Mouse (Mus musculus) heart, embryonic 10.5 days (tissue): ENCODE measurements around the gene Clstn2. TPM values are rescaled to one million over a fixed set of nuclear protein-coding genes. Genes with fewer than 3 reads are reported as not detected.

Source experiments
- DNase-seq: peaks from one replicate; pipeline ENCODE4 v3.0.0-alpha.2; 2017; ENCODE audit warnings: low spot score
- H3K27ac ChIP-seq: fragments of 300-500 bp; sonication (generic); 2 replicates; pipeline ENCODE4 v1.5.1; 2016; ENCODE audit warnings: mild to moderate bottlenecking
- H3K27me3 ChIP-seq: fragments of 300-500 bp; sonication (generic); 2 replicates; pipeline ENCODE4 v1.6.1; 2016; ENCODE audit warnings: mild to moderate bottlenecking; ENCODE audit not compliant: poor library complexity, insufficient read depth, severe bottlenecking
- H3K36me3 ChIP-seq: fragments of 300-500 bp; sonication (generic); 2 replicates; pipeline ENCODE4 v1.6.1; 2016; ENCODE audit warnings: mild to moderate bottlenecking, moderate library complexity
- H3K4me1 ChIP-seq: fragments of 300-500 bp; sonication (generic); 2 replicates; pipeline ENCODE4 v1.6.1; 2016; ENCODE audit warnings: mild to moderate bottlenecking
- H3K4me3 ChIP-seq: fragments of 300-500 bp; sonication (generic); 2 replicates; pipeline ENCODE4 v1.5.1; 2016; ENCODE audit warnings: mild to moderate bottlenecking, moderate library complexity
- H3K9me3 ChIP-seq: fragments of 300-500 bp; sonication (generic); 2 replicates; pipeline ENCODE4 v1.6.1; 2016; ENCODE audit warnings: mild to moderate bottlenecking, moderate library complexity
- WGBS: fragments of 180-500 bp; shearing (Covaris S2); methylation state at CpG from one replicate; pipeline ENCODE4 v1.1.7; 2016; 5-methylcytosine and 5-hydroxymethylcytosine counted together
- polyA plus RNA-seq: library from polyadenylated mRNA; unstranded; fragments of >200 nt; fragmentation: Nextera tagmentation; extraction: Ambion mirVana; gene quantifications from 2 replicates; pipeline ENCODE4 v1.2.1, GENCODE M21; 2016

Gene Clstn2
- 0.60 and 1.6 TPM in 2 replicates for polyA plus RNA-seq

- peaks cover 14% of the 10 kb centered on the region for H3K4me1 ChIP-seq
- H3K27me3 ChIP-seq, result peaks cover 57% of the 10 kb centered on the region
- WGBS, result under 1% methylated on average over 70 of the region's 73 CpGs
- no peaks in the 10 kb centered on the region for H3K9me3 ChIP-seq
- H3K4me3 ChIP-seq, result peak within 1 kb of the TSS; percentile 76
- H3K27ac ChIP-seq, result peak within 1 kb of the TSS; percentile 45
- DNase-seq, result peak; percentile 80
- H3K36me3 ChIP-seq, result no peaks in the 10 kb centered on the region
Measured at GRCm38 (mm10) chr9:98032573-98033272, at the start of gene Clstn2. Gene Clstn2 (minus strand): TSS chr9:98033181.

DNA sequence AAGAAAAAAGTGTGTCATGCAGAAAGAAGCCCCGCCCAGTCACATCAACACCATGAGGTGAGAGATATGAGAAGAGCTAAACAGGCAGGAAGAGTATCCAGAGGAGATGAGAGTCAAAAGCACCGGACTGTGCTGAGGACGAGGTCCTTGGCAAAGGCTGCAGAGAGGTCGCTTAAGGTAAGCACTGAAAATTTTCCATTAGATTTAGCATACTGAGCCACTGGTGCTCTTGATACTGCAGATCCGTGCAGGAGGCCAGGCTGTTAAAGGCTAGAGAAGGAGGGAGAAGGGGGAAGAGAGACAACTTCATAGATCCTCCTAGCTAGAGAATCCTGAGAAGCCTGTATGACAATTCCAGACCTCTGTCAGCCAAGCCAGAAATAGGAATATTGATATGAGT is 34.8 kb upstream of the Clstn2 start:
- no peaks in the 10 kb centered on the region for H3K36me3 ChIP-seq
- H3K4me1 ChIP-seq, result no peaks in the 10 kb centered on the region
- 66% methylated on average over 5 of the region's 5 CpGs for WGBS
- no peak overlapping the region for H3K4me3 ChIP-seq
- H3K9me3 ChIP-seq, result no peaks in the 10 kb centered on the region
- no peaks in the 10 kb centered on the region for H3K27me3 ChIP-seq
- no peak for DNase-seq
- no peak overlapping the region for H3K27ac ChIP-seq

DNA sequence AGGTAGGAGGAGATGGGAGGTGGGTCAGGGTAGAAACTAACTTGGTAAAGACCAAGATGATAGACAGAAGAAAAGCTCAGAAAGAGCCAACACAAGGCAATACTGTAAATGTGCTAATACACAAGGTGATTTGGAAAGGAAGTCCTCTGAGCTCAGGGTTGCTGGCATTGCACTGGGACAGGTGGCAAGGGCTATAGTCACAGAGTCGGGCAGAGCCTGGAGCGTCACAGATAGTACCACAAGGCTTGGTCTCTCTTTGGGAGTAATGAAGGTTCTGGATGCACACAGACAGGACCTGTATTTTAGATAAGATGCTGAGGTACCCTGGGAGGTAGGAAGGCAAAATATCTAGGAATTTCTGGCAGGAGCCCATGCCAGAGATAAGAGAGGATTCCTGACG is 28.7 kb upstream of the Clstn2 start:
- H3K9me3 ChIP-seq, result no peaks in the 10 kb centered on the region
- WGBS, result 45% methylated on average over 3 of the region's 3 CpGs

GRCm38 (mm10) chr9:98057291-98057690 is 24.3 kb upstream of the Clstn2 start:
- Histone ChIP-seq H3K27me3 (no peaks in the 10 kb centered on the region), H3K27ac (no peak overlapping the region), H3K4me3 (no peak overlapping the region), H3K36me3 (no peaks in the 10 kb centered on the region), H3K9me3 (no peaks in the 10 kb centered on the region), H3K4me1 (no peaks in the 10 kb centered on the region)
- 85% methylated on average over 2 of the region's 2 CpGs for WGBS
- no peak for DNase-seq

More for the DNA sequence above, 28.7 kb upstream of the Clstn2 start:
- H3K36me3 ChIP-seq, result no peaks in the 10 kb centered on the region
- no peak overlapping the region for H3K27ac ChIP-seq
- H3K4me3 ChIP-seq, result no peak overlapping the region
- no peaks in the 10 kb centered on the region for H3K27me3 ChIP-seq
- no peaks in the 10 kb centered on the region for H3K4me1 ChIP-seq
- DNase-seq, result no peak

DNA sequence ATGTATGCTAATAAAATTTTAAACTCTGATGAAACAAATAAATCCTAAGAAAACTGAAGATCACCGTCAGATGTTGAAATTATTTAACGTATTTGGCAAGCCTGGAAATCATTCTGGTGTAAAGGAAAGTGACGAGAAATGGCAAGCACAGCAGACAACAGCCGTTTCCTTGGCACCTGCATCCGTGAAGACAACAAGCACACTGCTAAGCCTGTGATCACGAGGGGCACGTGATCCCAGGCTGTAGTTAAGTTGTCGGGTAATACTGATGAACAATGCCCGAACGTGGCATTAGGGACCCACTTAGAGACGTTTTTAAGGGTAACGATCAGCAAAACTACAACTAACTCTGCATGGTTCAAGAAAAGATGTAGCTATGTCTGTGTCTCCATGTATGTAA is 18.4 kb upstream of the Clstn2 start:
- DNase-seq, result no peak
- no peaks in the 10 kb centered on the region for H3K36me3 ChIP-seq
- no peak overlapping the region for H3K4me3 ChIP-seq
- H3K9me3 ChIP-seq, result no peaks in the 10 kb centered on the region
- no peaks in the 10 kb centered on the region for H3K27me3 ChIP-seq
- no peak overlapping the region for H3K27ac ChIP-seq
- WGBS, result 77% methylated on average over 12 of the region's 12 CpGs
- H3K4me1 ChIP-seq, result no peaks in the 10 kb centered on the region

DNA sequence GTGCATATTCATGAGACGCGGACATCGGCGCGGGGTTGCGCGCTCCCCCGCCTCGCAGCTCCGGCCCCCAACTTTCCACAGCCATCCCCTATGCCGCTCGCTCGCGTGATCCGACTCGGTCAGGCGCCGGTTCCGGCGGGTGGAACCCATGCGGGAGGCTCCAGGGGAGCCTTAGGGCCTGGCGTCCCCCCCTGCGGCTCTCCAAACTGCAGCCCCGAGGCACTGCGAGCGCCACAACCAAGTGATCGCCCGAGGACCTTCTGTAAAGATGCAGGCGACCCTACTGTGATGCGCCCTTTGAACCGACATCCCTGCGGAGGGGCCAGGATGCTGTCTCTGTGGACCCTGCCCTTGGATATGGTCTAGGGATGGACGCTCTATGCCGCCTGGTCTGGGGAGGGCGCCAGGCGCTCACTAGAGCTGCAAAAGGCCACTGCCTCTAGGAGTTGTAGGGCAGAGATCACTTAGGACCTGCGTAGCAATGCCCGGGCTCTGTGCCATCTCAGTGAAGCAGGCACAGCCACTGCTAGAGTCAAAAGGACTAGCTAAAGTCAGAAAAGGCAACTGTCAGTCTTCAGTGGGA is 383 bp upstream of the Clstn2 start:
- DNase-seq, result no peak
- Histone ChIP-seq H3K4me3 (peak overlapping the region; percentile 76), H3K36me3 (no peaks in the 10 kb centered on the region), H3K27ac (no peak overlapping the region; the same call in 1 of the 2 replicates), H3K27me3 (peaks cover 57% of the 10 kb centered on the region), H3K4me1 (peaks cover 14% of the 10 kb centered on the region), H3K9me3 (no peaks in the 10 kb centered on the region)
- WGBS, result 1% methylated on average over 38 of the region's 38 CpGs

- peak overlapping the region; percentile 45; the same call in 1 of the 2 replicates for H3K27ac ChIP-seq
- peaks cover 14% of the 10 kb centered on the region for H3K4me1 ChIP-seq
- H3K4me3 ChIP-seq, result peak overlapping the region; percentile 76
- under 1% methylated on average over 31 of the region's 31 CpGs for WGBS
- H3K27me3 ChIP-seq, result peaks cover 57% of the 10 kb centered on the region
- H3K9me3 ChIP-seq, result no peaks in the 10 kb centered on the region
- no peak for DNase-seq
- H3K36me3 ChIP-seq, result no peaks in the 10 kb centered on the region
Measured at GRCm38 (mm10) chr9:98031898-98032572, 946 bp downstream of the Clstn2 start.

- no peak for DNase-seq
- H3K27me3 ChIP-seq, result peaks cover 57% of the 10 kb centered on the region
Measured at GRCm38 (mm10) chr9:98030715-98031114, 2.3 kb downstream of the Clstn2 start.

DNA sequence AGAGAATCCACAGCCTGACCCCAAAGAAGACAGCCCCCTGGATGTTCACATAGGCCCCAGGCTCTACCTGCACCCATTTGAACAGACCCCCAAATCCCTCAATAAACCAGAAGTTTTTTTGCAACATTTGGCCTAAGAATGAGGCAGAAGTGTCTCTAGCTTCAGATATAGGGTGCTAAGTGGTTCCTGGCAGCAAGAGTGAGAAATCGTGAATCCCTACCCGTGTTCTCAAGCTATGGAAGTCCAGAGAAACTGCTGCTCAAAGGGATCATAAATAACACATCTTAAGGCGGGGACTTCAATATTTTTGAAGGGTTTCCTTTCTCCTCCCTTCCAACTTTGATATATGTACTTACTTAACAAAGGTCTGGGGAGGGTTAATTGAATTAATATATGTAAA is 7.4 kb downstream of the Clstn2 start:
- H3K36me3 ChIP-seq, result no peaks in the 10 kb centered on the region
- peaks cover 12% of the 10 kb centered on the region; the same call in 1 of the 2 replicates for H3K27me3 ChIP-seq
- H3K27ac ChIP-seq, result no peak overlapping the region
- H3K4me1 ChIP-seq, result no peaks in the 10 kb centered on the region
- DNase-seq, result peak; percentile 33
- H3K9me3 ChIP-seq, result no peaks in the 10 kb centered on the region
- H3K4me3 ChIP-seq, result no peak overlapping the region
- 74% methylated on average over 3 of the region's 3 CpGs for WGBS

More at GRCm38 (mm10) chr9:98030715-98031114, 2.3 kb downstream of the Clstn2 start:
- H3K36me3 ChIP-seq, result no peaks in the 10 kb centered on the region
- H3K27ac ChIP-seq, result no peak overlapping the region
- peaks cover 14% of the 10 kb centered on the region for H3K4me1 ChIP-seq
- WGBS, result 23% methylated on average over 2 of the region's 2 CpGs
- H3K9me3 ChIP-seq, result no peaks in the 10 kb centered on the region
- no peak overlapping the region for H3K4me3 ChIP-seq

- Histone ChIP-seq H3K36me3 (no peaks in the 10 kb centered on the region), H3K27me3 (no peaks in the 10 kb centered on the region), H3K4me1 (no peaks in the 10 kb centered on the region), H3K27ac (no peak overlapping the region), H3K9me3 (no peaks in the 10 kb centered on the region), H3K4me3 (no peak overlapping the region)
- DNase-seq, result peak; percentile 59
- 82% methylated on average over 11 of the region's 11 CpGs for WGBS
Measured at GRCm38 (mm10) chr9:98023069-98023468, 9.9 kb downstream of the Clstn2 start.

DNA sequence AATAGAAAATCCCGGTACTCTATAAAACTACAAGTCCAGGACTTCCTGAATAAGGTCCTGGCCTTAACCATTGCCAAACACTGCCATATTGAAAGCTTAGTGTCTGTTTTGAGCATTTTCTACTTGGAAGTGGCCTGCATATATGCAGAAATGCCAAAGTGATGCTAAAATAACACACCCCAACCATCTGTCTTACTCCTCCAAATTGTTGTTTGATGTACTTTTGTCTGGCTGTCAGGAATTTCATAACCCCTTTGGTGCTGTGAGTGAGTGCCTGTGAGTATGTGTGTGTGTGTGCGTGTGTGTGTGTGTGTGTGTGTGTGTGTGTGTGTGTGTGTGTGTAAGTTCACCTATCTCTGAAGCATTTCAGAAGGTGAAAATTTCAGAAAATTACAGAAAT is 13.1 kb downstream of the Clstn2 start:
- WGBS, result 75% methylated on average over 2 of the region's 2 CpGs
- DNase-seq, result no peak
- Histone ChIP-seq H3K9me3 (no peaks in the 10 kb centered on the region), H3K4me3 (no peak overlapping the region), H3K36me3 (no peaks in the 10 kb centered on the region), H3K27ac (no peak overlapping the region), H3K27me3 (no peaks in the 10 kb centered on the region), H3K4me1 (no peaks in the 10 kb centered on the region)

DNA sequence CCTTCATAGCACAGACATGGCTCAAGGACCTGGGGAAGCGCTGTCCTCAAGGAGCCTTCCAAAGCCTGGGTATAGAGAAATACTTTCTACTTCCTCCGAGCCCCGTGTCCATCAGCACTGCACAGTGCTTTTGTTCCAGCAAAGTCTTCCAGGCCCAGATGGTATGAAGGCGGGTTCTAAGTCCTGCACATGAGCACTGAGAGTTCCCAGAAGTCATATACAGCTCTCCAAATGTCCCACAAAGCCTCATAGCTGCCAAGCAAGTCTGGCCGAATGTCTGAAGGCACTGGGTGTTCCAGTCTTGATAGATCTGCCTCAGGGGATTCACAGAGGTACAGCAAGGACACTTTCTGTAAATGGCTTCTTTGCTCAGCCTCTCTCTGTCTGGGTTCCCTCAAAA is 14.3 kb downstream of the Clstn2 start:
- H3K9me3 ChIP-seq, result no peaks in the 10 kb centered on the region
- no peak overlapping the region for H3K27ac ChIP-seq
- 78% methylated on average over 5 of the region's 5 CpGs for WGBS

GRCm38 (mm10) chr9:98016576-98016975 is 16.4 kb downstream of the Clstn2 start:
- Histone ChIP-seq H3K4me1 (no peaks in the 10 kb centered on the region), H3K36me3 (no peaks in the 10 kb centered on the region), H3K9me3 (no peaks in the 10 kb centered on the region), H3K27ac (no peak overlapping the region), H3K4me3 (no peak overlapping the region), H3K27me3 (no peaks in the 10 kb centered on the region)
- no peak for DNase-seq
- 83% methylated on average over 5 of the region's 5 CpGs for WGBS

More for the DNA sequence above, 14.3 kb downstream of the Clstn2 start:
- no peaks in the 10 kb centered on the region for H3K27me3 ChIP-seq
- no peaks in the 10 kb centered on the region for H3K36me3 ChIP-seq
- no peak for DNase-seq
- no peak overlapping the region for H3K4me3 ChIP-seq
- no peaks in the 10 kb centered on the region for H3K4me1 ChIP-seq
